Mouse (Mus musculus) lung, adult 2 months (tissue): ENCODE measurements around the gene Nav1. TPM values are rescaled to one million over a fixed set of nuclear protein-coding genes. Genes with fewer than 3 reads are reported as not detected.

Source experiments
- DNase-seq: peaks from one replicate; pipeline ENCODE4 v3.0.0; 2022
- H3K4me1 ChIP-seq: fragments of 200-500 bp; 2 replicates; pipeline ENCODE4 v1.6.1; 2011; ENCODE audit warnings: low read length; ENCODE audit not compliant: control insufficient read depth, insufficient read depth
- H3K4me3 ChIP-seq: fragments of 200-500 bp; replicated peaks from 2 replicates; pipeline ENCODE3; 2011; ENCODE audit warnings: low read depth, mild to moderate bottlenecking, control low read depth, low read length; ENCODE audit errors: extremely low read depth
- CTCF ChIP-seq: fragments of 200-500 bp; IDR thresholded peaks from 2 replicates; pipeline ENCODE4 v1.5.1; 2011; ENCODE audit warnings: mild to moderate bottlenecking, low read length, control low read depth; ENCODE audit not compliant: insufficient read depth
- POLR2A ChIP-seq: fragments of 200-500 bp; IDR thresholded peaks from 2 replicates; pipeline ENCODE4 v1.6.1; 2011; ENCODE audit warnings: low read depth, mild to moderate bottlenecking, control low read depth, low read length, borderline replicate concordance; ENCODE audit errors: extremely low read depth
- WGBS: fragments of 180-500 bp; shearing (Covaris S2); methylation state at CpG from one replicate; pipeline ENCODE4 v1.1.7; 2018; 5-methylcytosine and 5-hydroxymethylcytosine counted together
- polyA plus RNA-seq: library from polyadenylated mRNA; depleted of rRNA; stranded (reverse); fragments of >200 nt; gene quantifications from 2 replicates; pipeline ENCODE4 v1.2.3, GENCODE M21; 2012

The Nav1 gene
- polyA plus RNA-seq, 1 experiment: 21.2 TPM

DNA sequence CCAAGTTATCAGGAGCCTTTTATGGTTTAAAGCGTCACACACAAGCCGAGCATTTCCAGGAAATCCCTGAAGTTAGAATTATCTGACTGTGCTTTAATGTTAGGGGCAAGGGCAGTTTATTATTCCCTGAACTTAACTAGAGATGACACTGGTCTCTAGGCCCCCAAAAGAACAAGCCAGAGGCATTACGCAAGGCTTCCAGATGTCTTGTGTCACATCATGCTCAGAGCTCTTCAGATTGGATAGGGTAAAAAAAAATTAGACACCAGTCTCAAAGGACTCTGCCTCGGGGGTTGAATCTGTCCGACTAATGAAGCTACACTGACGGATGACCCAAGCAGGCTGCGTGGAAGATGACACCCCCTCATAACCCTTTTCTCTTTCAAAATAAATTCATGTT lies 101.6 kb downstream of the Nav1 start:
- TF ChIP-seq CTCF (no peak), POLR2A (no peak)
- Histone ChIP-seq H3K4me1 (no peaks in the 10 kb centered on the region; the same call in 1 of the 2 replicates), H3K4me3 (no peak overlapping the region)
- 76% methylated on average over 7 of the region's 7 CpGs for WGBS
- no peak for DNase-seq

DNA sequence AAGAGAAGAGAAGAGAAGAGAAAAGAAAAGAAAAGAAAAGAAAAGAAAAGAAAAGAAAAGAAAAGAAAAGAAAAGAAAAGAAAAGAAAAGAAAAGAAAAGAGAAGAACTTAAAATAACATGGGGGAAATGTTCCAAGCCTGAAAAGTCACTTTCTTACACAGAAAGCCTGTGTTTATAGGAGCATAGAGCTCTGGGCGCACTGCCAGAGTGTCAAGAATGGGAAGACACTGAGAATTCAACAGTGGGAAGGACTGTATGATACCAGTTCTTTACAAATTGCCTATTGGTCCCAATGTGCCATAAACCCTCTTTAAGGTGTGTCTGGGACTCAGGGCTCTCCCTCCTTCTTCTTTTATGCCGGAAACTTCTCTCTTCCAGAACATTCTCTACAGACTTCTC lies 103.7 kb downstream of the Nav1 start:
- TF ChIP-seq CTCF (no peak), POLR2A (no peak)
- 65% methylated on average over 2 of the region's 2 CpGs for WGBS
- Histone ChIP-seq H3K4me1 (no peaks in the 10 kb centered on the region; the same call in 1 of the 2 replicates), H3K4me3 (no peak overlapping the region)
- no peak for DNase-seq

DNA sequence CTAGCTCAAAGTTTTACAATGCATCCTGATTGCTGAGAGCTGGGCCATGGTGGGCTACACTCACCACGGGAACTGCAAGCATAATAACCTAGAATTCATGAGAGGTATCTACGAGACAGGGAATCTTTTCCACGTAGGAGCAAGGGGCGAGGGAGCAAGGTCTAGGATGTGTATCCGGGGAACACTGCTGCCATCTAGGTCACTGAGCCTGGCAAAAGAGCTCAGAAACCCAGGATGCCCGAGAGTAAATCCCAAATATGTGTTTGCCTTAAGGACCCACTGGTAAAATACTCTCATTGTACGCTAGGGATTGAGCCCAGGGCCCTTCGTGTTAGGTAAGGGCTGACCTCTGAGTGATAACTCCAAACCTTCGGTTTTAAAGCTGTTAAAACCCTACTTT lies 104.3 kb downstream of the Nav1 start:
- no peak overlapping the region for H3K4me3 ChIP-seq
- WGBS: 83% methylated on average over 9 of the region's 9 CpGs

GRCm38 (mm10) chr1:135502135-135502534 lies 105.0 kb downstream of the Nav1 start:
- Histone ChIP-seq H3K4me3 (no peak overlapping the region), H3K4me1 (no peaks in the 10 kb centered on the region; the same call in 1 of the 2 replicates)
- TF ChIP-seq POLR2A: no peak
- TF ChIP-seq CTCF: no peak
- WGBS: 67% methylated on average over 8 of the region's 8 CpGs
- DNase-seq: no peak

More for the DNA sequence above, 104.3 kb downstream of the Nav1 start:
- no peak for DNase-seq
- H3K4me1 ChIP-seq: no peaks in the 10 kb centered on the region; the same call in 1 of the 2 replicates
- no peak for TF ChIP-seq CTCF
- no peak for TF ChIP-seq POLR2A

GRCm38 (mm10) chr1:135498455-135499358 lies 108.4 kb downstream of the Nav1 start:
- Histone ChIP-seq H3K4me1 (no peaks in the 10 kb centered on the region; the same call in 1 of the 2 replicates), H3K4me3 (no peak overlapping the region)
- DNase-seq: no peak
- WGBS: 80% methylated on average over 20 of the region's 20 CpGs
- no peak for TF ChIP-seq CTCF
- no peak for TF ChIP-seq POLR2A

GRCm38 (mm10) chr1:135495048-135495447 lies 112.0 kb downstream of the Nav1 start:
- WGBS: 86% methylated on average over 1 of the region's 1 CpGs
- TF ChIP-seq POLR2A (no peak), CTCF (no peak)
- no peaks in the 10 kb centered on the region for H3K4me1 ChIP-seq
- H3K4me3 ChIP-seq: no peak overlapping the region
- DNase-seq: no peak

GRCm38 (mm10) chr1:135493862-135494261 lies 113.2 kb downstream of the Nav1 start:
- no peaks in the 10 kb centered on the region for H3K4me1 ChIP-seq
- TF ChIP-seq POLR2A: no peak
- TF ChIP-seq CTCF: no peak
- H3K4me3 ChIP-seq: no peak overlapping the region
- no peak for DNase-seq
- WGBS: 84% methylated on average over 6 of the region's 6 CpGs

DNA sequence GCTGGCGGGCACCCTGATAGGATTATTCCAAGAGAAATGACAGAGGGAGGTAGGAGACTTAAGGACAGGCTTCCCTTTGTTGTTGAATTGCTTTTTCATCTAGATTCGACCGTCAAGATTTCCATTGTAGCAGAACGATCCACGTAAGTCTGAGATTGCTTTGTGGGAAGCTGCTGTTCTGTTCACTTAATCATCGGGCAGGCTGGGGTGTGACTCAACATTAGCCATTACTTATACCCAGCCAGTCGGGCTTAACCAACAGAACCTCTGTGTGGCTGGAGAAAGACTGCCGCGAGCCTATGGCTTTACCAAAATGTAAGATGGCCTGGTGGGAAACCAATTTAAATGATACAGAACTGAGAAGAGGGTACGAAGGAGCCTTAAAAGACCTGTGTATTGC lies 114.7 kb downstream of the Nav1 start:
- H3K4me1 ChIP-seq: no peaks in the 10 kb centered on the region
- no peak for DNase-seq
- TF ChIP-seq CTCF (no peak), POLR2A (no peak)
- 83% methylated on average over 10 of the region's 10 CpGs for WGBS
- no peak overlapping the region for H3K4me3 ChIP-seq

DNA sequence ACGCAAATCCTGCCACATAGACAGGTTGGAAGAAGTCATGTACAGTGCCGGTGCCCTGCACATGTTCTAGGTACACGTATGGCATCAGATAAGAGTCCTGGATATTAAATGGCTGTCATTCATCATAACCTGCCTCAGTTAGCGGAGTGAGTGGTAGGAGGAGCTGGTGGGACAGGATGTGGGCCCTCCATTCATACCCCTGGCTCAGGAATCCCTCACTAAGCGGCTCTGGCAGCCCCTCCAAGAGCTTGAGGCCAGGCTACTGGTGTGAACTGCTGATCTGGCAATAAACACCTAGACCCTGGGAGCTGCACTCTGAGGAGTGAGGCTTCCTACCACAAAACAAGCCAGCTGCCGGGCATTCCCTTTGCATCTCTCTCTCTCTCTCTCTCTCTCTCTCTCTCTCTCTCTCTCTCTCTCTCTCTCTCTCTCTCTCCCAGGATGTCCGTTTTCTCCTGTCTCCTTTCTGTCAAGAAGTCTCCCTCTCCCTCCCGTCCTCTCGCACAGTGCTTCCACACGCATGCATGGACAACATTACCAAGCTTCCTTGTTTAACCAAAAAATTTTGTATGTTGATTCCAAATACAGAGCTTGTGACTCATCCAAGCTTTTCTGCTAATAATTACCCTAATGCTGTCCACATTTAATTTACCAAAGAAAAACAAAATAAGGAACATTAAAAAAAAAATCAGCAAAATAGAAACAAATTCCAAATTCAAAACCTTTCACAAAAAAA lies 116.0 kb downstream of the Nav1 start:
- 68% methylated on average over 10 of the region's 10 CpGs for WGBS
- Histone ChIP-seq H3K4me1 (no peaks in the 10 kb centered on the region), H3K4me3 (no peak overlapping the region)
- DNase-seq: no peak
- no peak for TF ChIP-seq POLR2A
- TF ChIP-seq CTCF: no peak
